Mouse (Mus musculus) lung, embryonic 16.5 days (tissue): Measurements from ENCODE around the gene Cbwd1. TPM values are rescaled to one million over a fixed set of nuclear protein-coding genes. Genes with fewer than 3 reads are reported as not detected.

ENCODE experiments used
- ATAC-seq: fragments of 200-750 bp; cut with Nextera tagmentation; 2 replicates; pipeline ENCODE4 v1.8.0; 2017; ENCODE audit warnings: low read depth, mild to moderate bottlenecking, moderate library complexity
- H3K27ac ChIP-seq: fragments of 300-500 bp; sonication (generic); 2 replicates; pipeline ENCODE4 v1.5.1; 2014; ENCODE audit warnings: mild to moderate bottlenecking, control low read depth, low read length
- H3K27me3 ChIP-seq: fragments of 300-500 bp; sonication (generic); 2 replicates; pipeline ENCODE4 v1.6.1; 2014; ENCODE audit warnings: low read depth, low read length, mixed read lengths; ENCODE audit not compliant: control insufficient read depth, insufficient read depth
- H3K36me3 ChIP-seq: fragments of 300-500 bp; sonication (generic); 2 replicates; pipeline ENCODE4 v1.6.1; 2014; ENCODE audit warnings: low read length; ENCODE audit not compliant: control insufficient read depth, insufficient read depth
- H3K4me1 ChIP-seq: fragments of 300-500 bp; sonication (generic); replicated peaks from 2 replicates; pipeline ENCODE4 v1.6.1; 2014; ENCODE audit warnings: low read length, mixed read lengths; ENCODE audit not compliant: control insufficient read depth, insufficient read depth
- H3K4me2 ChIP-seq: fragments of 300-500 bp; sonication (generic); 2 replicates; pipeline ENCODE4 v1.6.1; 2014; ENCODE audit warnings: low read depth, low read length, control low read depth
- H3K4me3 ChIP-seq: fragments of 300-500 bp; sonication (generic); 2 replicates; pipeline ENCODE4 v1.5.1; 2014; ENCODE audit warnings: mild to moderate bottlenecking, low read length, control low read depth
- H3K9ac ChIP-seq: fragments of 300-500 bp; sonication (generic); 2 replicates; pipeline ENCODE4 v1.6.1; 2014; ENCODE audit warnings: low read length, control low read depth
- H3K9me3 ChIP-seq: fragments of 300-500 bp; sonication (generic); 2 replicates; pipeline ENCODE4 v1.6.1; 2016; ENCODE audit warnings: low read length; ENCODE audit not compliant: control insufficient read depth
- WGBS: fragments of 180-500 bp; shearing (Covaris S2); extraction: QIAGEN DNeasy Blood & Tissue Kit; methylation state at CpG from one replicate; pipeline ENCODE4 v1.1.7; 2014; 5-methylcytosine and 5-hydroxymethylcytosine counted together
- polyA plus RNA-seq: library from polyadenylated mRNA; unstranded; fragments of >200 nt; fragmentation: Nextera tagmentation; extraction: Ambion mirVana; gene quantifications from 2 replicates; pipeline ENCODE4 v1.2.1, GENCODE M21; 2015

The Cbwd1 gene
- polyA plus RNA-seq, 1 experiment from 2014 or later = 19.7 TPM

GRCm38 (mm10) chr19:24981294-24981693 is 19.9 kb upstream of the Cbwd1 start:
- no peak overlapping the region for H3K4me3 ChIP-seq
- no peak overlapping the region for H3K9ac ChIP-seq
- ATAC-seq = peak; percentile 76
- H3K27me3 ChIP-seq = no peaks in the 10 kb centered on the region
- no peaks in the 10 kb centered on the region for H3K9me3 ChIP-seq
- H3K4me1 ChIP-seq = no peaks in the 10 kb centered on the region
- no peak overlapping the region for H3K27ac ChIP-seq
- WGBS = 40% methylated on average over 8 of the region's 8 CpGs
- no peak overlapping the region for H3K4me2 ChIP-seq
- no peaks in the 10 kb centered on the region for H3K36me3 ChIP-seq

GRCm38 (mm10) chr19:24978852-24979842 is 17.7 kb upstream of the Cbwd1 start:
- H3K9ac ChIP-seq = no peak overlapping the region
- 76% methylated on average over 10 of the region's 10 CpGs for WGBS
- ATAC-seq = no peak
- no peaks in the 10 kb centered on the region for H3K27me3 ChIP-seq
- H3K36me3 ChIP-seq = no peaks in the 10 kb centered on the region
- no peaks in the 10 kb centered on the region for H3K9me3 ChIP-seq
- H3K4me1 ChIP-seq = no peaks in the 10 kb centered on the region
- H3K4me3 ChIP-seq = no peak overlapping the region
- no peak overlapping the region for H3K27ac ChIP-seq
- H3K4me2 ChIP-seq = no peak overlapping the region

GRCm38 (mm10) chr19:24977991-24978390 is 16.6 kb upstream of the Cbwd1 start:
- Histone ChIP-seq H3K4me2 (no peak overlapping the region), H3K27ac (no peak overlapping the region), H3K4me1 (no peaks in the 10 kb centered on the region), H3K9me3 (no peaks in the 10 kb centered on the region), H3K27me3 (no peaks in the 10 kb centered on the region), H3K4me3 (no peak overlapping the region), H3K9ac (no peak overlapping the region), H3K36me3 (no peaks in the 10 kb centered on the region)
- 42% methylated on average over 11 of the region's 11 CpGs for WGBS
- ATAC-seq = no peak

- H3K4me3 ChIP-seq = no peak overlapping the region
- no peaks in the 10 kb centered on the region for H3K9me3 ChIP-seq
- H3K9ac ChIP-seq = no peak overlapping the region
- H3K27me3 ChIP-seq = no peaks in the 10 kb centered on the region
- 75% methylated on average over 3 of the region's 3 CpGs for WGBS
- no peak overlapping the region for H3K27ac ChIP-seq
- no peaks in the 10 kb centered on the region for H3K4me1 ChIP-seq
- H3K4me2 ChIP-seq = no peak overlapping the region
- no peak for ATAC-seq
- H3K36me3 ChIP-seq = no peaks in the 10 kb centered on the region
Observed at GRCm38 (mm10) chr19:24972701-24973390, 11.4 kb upstream of the Cbwd1 start.

- no peak for ATAC-seq
- Histone ChIP-seq H3K27ac (no peak overlapping the region), H3K9ac (no peak overlapping the region), H3K36me3 (no peaks in the 10 kb centered on the region), H3K4me1 (no peaks in the 10 kb centered on the region), H3K9me3 (no peaks in the 10 kb centered on the region), H3K27me3 (no peaks in the 10 kb centered on the region), H3K4me3 (no peak overlapping the region), H3K4me2 (no peak overlapping the region)
- WGBS = 74% methylated on average over 7 of the region's 7 CpGs
Observed at GRCm38 (mm10) chr19:24971307-24971706, 9.9 kb upstream of the Cbwd1 start.

GRCm38 (mm10) chr19:24966941-24967340 is 5.5 kb upstream of the Cbwd1 start:
- Histone ChIP-seq H3K9me3 (no peaks in the 10 kb centered on the region), H3K36me3 (no peaks in the 10 kb centered on the region), H3K4me2 (no peak overlapping the region), H3K27ac (no peak overlapping the region), H3K9ac (no peak overlapping the region), H3K27me3 (no peaks in the 10 kb centered on the region), H3K4me3 (no peak overlapping the region), H3K4me1 (no peaks in the 10 kb centered on the region)
- no peak for ATAC-seq
- WGBS = 64% methylated on average over 2 of the region's 2 CpGs

GRCm38 (mm10) chr19:24966203-24966602 is 4.8 kb upstream of the Cbwd1 start:
- H3K4me3 ChIP-seq = no peak overlapping the region
- ATAC-seq = no peak

GRCm38 (mm10) chr19:24958531-24958930 is 2.9 kb downstream of the Cbwd1 start:
- Histone ChIP-seq H3K4me3 (no peak overlapping the region), H3K27ac (no peak overlapping the region), H3K4me2 (no peak overlapping the region), H3K27me3 (no peaks in the 10 kb centered on the region), H3K9me3 (no peaks in the 10 kb centered on the region), H3K9ac (no peak overlapping the region), H3K4me1 (peaks cover 9% of the 10 kb centered on the region), H3K36me3 (peaks cover 4% of the 10 kb centered on the region; the same call in 1 of the 2 replicates)
- no peak for ATAC-seq
- WGBS = 29% methylated on average over 3 of the region's 3 CpGs

More at GRCm38 (mm10) chr19:24966203-24966602, 4.8 kb upstream of the Cbwd1 start:
- 58% methylated on average over 2 of the region's 2 CpGs for WGBS
- H3K36me3 ChIP-seq = no peaks in the 10 kb centered on the region
- no peaks in the 10 kb centered on the region for H3K9me3 ChIP-seq
- H3K4me2 ChIP-seq = no peak overlapping the region
- no peak overlapping the region for H3K9ac ChIP-seq
- no peaks in the 10 kb centered on the region for H3K27me3 ChIP-seq
- no peak overlapping the region; the same call in 1 of the 2 replicates for H3K27ac ChIP-seq
- H3K4me1 ChIP-seq = no peaks in the 10 kb centered on the region

GRCm38 (mm10) chr19:24945521-24946262 is 15.7 kb downstream of the Cbwd1 start:
- no peak overlapping the region for H3K4me2 ChIP-seq
- H3K9me3 ChIP-seq = no peaks in the 10 kb centered on the region
- no peaks in the 10 kb centered on the region for H3K4me1 ChIP-seq
- no peak overlapping the region for H3K4me3 ChIP-seq
- no peak overlapping the region for H3K27ac ChIP-seq
- no peaks in the 10 kb centered on the region for H3K36me3 ChIP-seq
- ATAC-seq = no peak
- no peak overlapping the region for H3K9ac ChIP-seq
- H3K27me3 ChIP-seq = no peaks in the 10 kb centered on the region
